Mouse (Mus musculus) embryonic facial prominence, embryonic 15.5 days (tissue): Measurements from ENCODE around the gene Casz1. TPM values are rescaled to one million over a fixed set of nuclear protein-coding genes. Genes with fewer than 3 reads are reported as not detected.

Experiments
- ATAC-seq: fragments of 200-750 bp; cut with Nextera tagmentation; 2 replicates; pipeline ENCODE4 v1.8.0; 2017; ENCODE audit warnings: low read depth, moderate TSS enrichment; ENCODE audit not compliant: insufficient number of reproducible peaks, low FRiP score, low TSS enrichment
- H3K27ac ChIP-seq: fragments of 300-500 bp; sonication (generic); replicated peaks from 2 replicates; pipeline ENCODE4 v1.5.1; 2015; ENCODE audit warnings: mild to moderate bottlenecking, inconsistent platforms
- H3K27me3 ChIP-seq: fragments of 300-500 bp; sonication (generic); 2 replicates; pipeline ENCODE4 v1.6.1; 2015; ENCODE audit warnings: inconsistent platforms
- H3K36me3 ChIP-seq: fragments of 300-500 bp; sonication (generic); 2 replicates; pipeline ENCODE4 v1.6.1; 2015; ENCODE audit warnings: mild to moderate bottlenecking, inconsistent platforms
- H3K4me1 ChIP-seq: fragments of 300-500 bp; sonication (generic); 2 replicates; pipeline ENCODE4 v1.6.1; 2015; ENCODE audit warnings: inconsistent platforms
- H3K4me2 ChIP-seq: fragments of 300-500 bp; sonication (generic); replicated peaks from 2 replicates; pipeline ENCODE4 v1.6.1; 2015; ENCODE audit warnings: mild to moderate bottlenecking, inconsistent platforms
- H3K4me3 ChIP-seq: fragments of 300-500 bp; sonication (generic); replicated peaks from 2 replicates; pipeline ENCODE4 v1.5.1; 2015; ENCODE audit warnings: mild to moderate bottlenecking, inconsistent platforms
- H3K9ac ChIP-seq: fragments of 300-500 bp; sonication (generic); 2 replicates; pipeline ENCODE4 v1.6.1; 2015; ENCODE audit warnings: inconsistent platforms
- H3K9me3 ChIP-seq: fragments of 300-500 bp; sonication (generic); replicated peaks from 2 replicates; pipeline ENCODE4 v1.6.1; 2016; ENCODE audit warnings: inconsistent platforms
- WGBS: fragments of 180-500 bp; shearing (Covaris S2); methylation state at CpG from one replicate; pipeline ENCODE4 v1.1.7; 2015; 5-methylcytosine and 5-hydroxymethylcytosine counted together
- polyA plus RNA-seq: library from polyadenylated mRNA; unstranded; fragments of >200 nt; fragmentation: Nextera tagmentation; extraction: Ambion mirVana; gene quantifications from 2 replicates; pipeline ENCODE4 v1.2.1, GENCODE M21; 2015

Casz1 gene
- polyA plus RNA-seq, 1 experiment from 2014 or later = 11.2 TPM

DNA sequence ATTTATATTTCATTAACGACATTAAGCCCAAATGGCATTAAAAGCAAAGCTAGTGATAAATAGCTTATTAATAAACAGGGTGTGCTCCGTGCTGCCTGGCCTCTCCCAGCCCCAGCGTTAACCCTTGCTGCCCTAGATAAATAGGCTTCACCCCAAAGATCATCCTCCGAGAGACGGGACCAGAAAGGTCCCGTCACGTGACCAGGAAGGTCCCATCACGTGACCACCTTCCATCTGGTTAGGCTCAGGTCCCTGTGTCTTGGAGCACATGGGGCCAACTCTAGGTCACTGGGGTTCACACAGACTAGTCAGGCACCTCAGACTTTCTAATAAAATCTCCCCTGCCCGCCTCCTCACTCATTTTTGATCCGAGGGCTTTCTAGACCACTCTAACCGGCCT lies 42.5 kb downstream of the Casz1 start:
- no peak overlapping the region for H3K9ac ChIP-seq
- no peak overlapping the region for H3K27ac ChIP-seq
- H3K9me3 ChIP-seq = no peaks in the 10 kb centered on the region
- H3K4me1 ChIP-seq = peaks cover 25% of the 10 kb centered on the region
- H3K36me3 ChIP-seq = no peaks in the 10 kb centered on the region
- no peak overlapping the region for H3K4me2 ChIP-seq
- H3K4me3 ChIP-seq = no peak overlapping the region
- H3K27me3 ChIP-seq = peaks cover 26% of the 10 kb centered on the region
- 68% methylated on average over 11 of the region's 11 CpGs for WGBS
- no peak for ATAC-seq

DNA sequence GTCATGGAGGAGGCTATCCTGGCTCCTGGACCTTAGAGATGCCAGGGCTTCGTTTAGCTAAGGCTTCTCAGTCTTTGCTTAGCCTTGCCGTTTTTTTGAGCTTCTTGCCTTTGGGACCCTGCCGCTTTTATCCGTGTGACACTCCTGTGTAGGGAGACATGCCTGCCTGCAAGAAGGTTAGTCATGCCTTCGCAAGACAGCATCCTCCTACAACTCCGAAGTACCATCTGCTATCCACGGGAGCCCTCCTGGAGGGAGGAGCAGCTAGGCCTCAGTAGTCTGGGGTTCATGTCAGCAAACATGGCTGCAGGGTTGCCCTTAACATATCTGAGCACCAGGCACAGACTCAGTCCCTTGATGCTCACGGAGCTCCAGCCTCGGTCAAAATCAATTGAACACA lies 43.4 kb downstream of the Casz1 start:
- Histone ChIP-seq H3K4me3 (no peak overlapping the region), H3K9me3 (no peaks in the 10 kb centered on the region), H3K9ac (no peak overlapping the region), H3K27ac (no peak overlapping the region), H3K27me3 (peaks cover 27% of the 10 kb centered on the region), H3K36me3 (no peaks in the 10 kb centered on the region), H3K4me1 (peaks cover 27% of the 10 kb centered on the region), H3K4me2 (no peak overlapping the region)
- no peak for ATAC-seq
- WGBS = 84% methylated on average over 9 of the region's 9 CpGs

DNA sequence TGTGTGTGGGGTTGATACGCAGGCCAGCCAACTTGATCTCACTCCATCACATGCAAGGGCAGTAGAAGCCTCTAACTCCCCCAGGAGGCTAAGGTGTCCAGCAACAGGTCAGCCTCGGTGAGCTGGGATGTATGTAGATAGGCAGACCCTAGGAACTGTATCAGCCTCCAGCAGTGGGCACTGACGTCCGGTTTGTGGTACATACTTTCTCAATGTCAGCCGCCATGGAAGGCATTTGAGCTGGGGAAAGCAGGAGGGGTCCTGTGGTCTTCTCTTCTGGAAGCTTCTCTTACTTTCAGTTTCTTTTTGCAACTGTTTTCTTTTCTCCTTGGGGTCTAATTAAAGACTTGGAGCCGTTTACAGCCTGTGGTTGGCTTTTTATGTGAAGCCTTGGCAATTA lies 45.2 kb downstream of the Casz1 start:
- H3K36me3 ChIP-seq = no peaks in the 10 kb centered on the region
- no peaks in the 10 kb centered on the region for H3K9me3 ChIP-seq
- H3K4me3 ChIP-seq = no peak overlapping the region
- ATAC-seq = no peak
- H3K27me3 ChIP-seq = peaks cover 20% of the 10 kb centered on the region
- H3K9ac ChIP-seq = no peak overlapping the region
- H3K4me1 ChIP-seq = peaks cover 30% of the 10 kb centered on the region
- H3K4me2 ChIP-seq = no peak overlapping the region
- no peak overlapping the region for H3K27ac ChIP-seq
- WGBS = 64% methylated on average over 6 of the region's 6 CpGs

DNA sequence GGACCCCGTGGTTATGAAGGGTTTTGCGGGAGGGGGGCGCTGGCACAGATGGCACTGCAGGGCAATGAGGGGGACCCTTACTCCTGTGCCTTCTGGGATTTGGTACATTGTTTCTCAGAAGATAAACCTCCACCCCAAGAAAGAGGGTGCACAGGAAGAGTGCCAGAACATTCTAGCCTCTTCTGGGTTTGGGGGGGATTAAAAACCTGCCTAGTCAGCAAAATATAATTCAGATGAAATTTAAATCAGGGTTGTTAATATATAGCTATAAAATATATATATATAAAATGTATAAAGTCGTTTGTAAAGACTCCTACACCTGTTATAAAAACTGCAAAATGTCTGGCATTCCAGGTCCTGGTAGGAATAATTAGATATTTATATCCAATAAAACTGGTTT lies 48.8 kb downstream of the Casz1 start:
- Histone ChIP-seq H3K4me1 (peaks cover 30% of the 10 kb centered on the region), H3K27me3 (peaks cover 36% of the 10 kb centered on the region), H3K4me3 (no peak overlapping the region), H3K9ac (no peak overlapping the region), H3K36me3 (no peaks in the 10 kb centered on the region), H3K4me2 (no peak overlapping the region), H3K27ac (no peak overlapping the region), H3K9me3 (no peaks in the 10 kb centered on the region)
- 59% methylated on average over 4 of the region's 4 CpGs for WGBS
- ATAC-seq = no peak

DNA sequence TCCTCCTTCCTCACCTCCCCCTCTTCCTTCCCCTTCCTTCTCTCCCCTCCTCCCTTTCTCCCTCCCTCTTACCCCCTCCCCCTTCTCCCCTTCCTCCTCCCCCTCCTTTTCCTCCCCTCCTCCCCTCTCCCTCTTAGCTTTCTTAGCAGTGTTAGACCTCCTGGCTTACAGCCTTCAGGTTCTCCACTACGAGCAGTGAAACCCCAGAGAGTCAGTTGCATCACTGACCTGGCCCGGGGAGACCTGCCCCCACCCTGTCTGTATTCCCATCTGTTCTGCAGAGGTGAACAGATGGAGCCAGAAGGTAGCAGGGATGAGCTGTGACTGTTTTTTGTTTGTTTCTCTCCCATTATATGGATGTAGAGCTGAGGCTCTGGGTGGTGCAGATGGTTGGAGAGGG lies 49.9 kb downstream of the Casz1 start:
- Histone ChIP-seq H3K27ac (no peak overlapping the region), H3K9ac (no peak overlapping the region), H3K4me1 (peaks cover 33% of the 10 kb centered on the region), H3K4me3 (no peak overlapping the region), H3K4me2 (no peak overlapping the region), H3K9me3 (no peaks in the 10 kb centered on the region), H3K27me3 (peaks cover 45% of the 10 kb centered on the region), H3K36me3 (no peaks in the 10 kb centered on the region)
- no peak for ATAC-seq
- 27% methylated on average over 2 of the region's 2 CpGs for WGBS

DNA sequence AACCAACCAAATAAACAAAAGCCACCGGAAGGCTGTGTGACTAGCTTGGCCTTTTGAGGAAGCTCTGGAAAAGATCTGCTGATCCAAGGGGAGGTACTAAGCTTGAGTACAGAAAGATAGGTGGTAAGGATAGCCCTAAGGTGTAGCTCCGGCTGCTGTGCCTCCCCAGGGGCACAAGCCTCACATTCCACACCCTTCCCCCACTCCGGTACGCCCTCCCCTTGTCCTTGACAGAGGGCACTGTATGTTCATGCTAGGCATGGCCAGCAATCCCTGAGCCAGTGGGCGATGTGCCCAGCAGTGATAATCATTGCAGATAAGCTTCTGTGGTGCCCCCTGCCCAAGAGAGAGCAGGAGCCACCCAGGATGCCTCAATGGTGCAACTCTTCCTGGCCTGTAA lies 51.3 kb downstream of the Casz1 start:
- Histone ChIP-seq H3K27ac (no peak overlapping the region), H3K9me3 (no peaks in the 10 kb centered on the region), H3K9ac (no peak overlapping the region), H3K4me2 (no peak overlapping the region), H3K4me1 (peaks cover 38% of the 10 kb centered on the region), H3K36me3 (no peaks in the 10 kb centered on the region), H3K4me3 (no peak overlapping the region), H3K27me3 (peaks cover 59% of the 10 kb centered on the region)
- ATAC-seq = no peak
- 67% methylated on average over 5 of the region's 5 CpGs for WGBS

DNA sequence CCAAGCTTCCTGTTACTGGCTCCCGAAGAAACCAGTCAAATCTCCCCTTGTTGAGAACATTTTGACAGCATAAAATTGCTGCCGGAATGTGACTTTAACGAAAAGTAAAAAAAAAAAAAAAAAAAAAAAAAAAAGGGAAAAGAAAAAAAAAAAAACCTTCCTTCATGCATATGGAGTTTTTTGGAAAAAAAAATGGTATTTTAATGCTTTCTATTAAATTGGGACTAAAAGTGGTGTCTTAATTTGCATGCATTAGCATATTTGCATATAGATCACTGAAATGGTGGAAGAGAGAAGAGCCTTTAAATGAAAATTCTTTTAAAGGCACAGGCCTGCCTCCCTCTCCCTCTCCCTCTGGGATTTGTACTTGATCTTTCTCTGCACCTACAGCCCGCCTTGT lies 52.0 kb downstream of the Casz1 start:
- Histone ChIP-seq H3K4me2 (no peak overlapping the region), H3K36me3 (no peaks in the 10 kb centered on the region), H3K9me3 (no peaks in the 10 kb centered on the region), H3K27ac (no peak overlapping the region), H3K27me3 (peaks cover 65% of the 10 kb centered on the region), H3K4me3 (no peak overlapping the region), H3K4me1 (peaks cover 40% of the 10 kb centered on the region), H3K9ac (no peak overlapping the region)
- ATAC-seq = no peak
- WGBS = 62% methylated on average over 4 of the region's 4 CpGs

DNA sequence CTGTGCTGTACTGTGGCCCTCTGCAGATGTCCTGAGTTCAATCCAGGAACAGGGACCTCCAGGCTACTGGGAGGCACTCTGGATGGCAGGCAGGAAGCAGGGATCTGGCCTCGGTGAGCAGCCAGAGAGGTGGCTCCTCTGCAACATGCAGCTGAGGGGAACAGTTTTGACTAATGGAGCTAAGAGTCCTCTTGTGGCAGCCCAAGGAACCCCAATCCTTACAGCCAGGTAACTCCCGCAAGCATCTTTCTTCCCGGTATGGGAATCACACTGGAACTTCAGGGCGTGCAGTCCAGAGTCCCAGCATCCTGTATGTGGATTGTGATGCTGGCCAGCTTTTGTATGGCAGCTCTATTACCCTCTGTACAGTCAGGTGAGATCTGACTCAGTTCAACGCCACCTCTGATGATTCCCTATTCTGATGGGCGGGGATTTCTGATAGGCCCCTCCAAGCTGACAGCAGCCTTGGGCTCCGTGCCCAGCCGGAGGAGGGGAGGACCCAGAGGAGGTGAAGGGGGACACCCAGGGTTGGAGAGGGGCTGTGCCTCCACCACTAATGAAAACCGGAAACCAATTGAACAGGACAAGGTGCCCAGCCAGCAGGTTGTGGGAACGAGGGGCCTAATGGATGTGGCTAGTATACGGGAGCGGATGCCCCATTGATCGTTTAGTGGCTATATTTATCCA lies 53.3 kb downstream of the Casz1 start:
- Histone ChIP-seq H3K9me3 (no peaks in the 10 kb centered on the region), H3K27ac (no peak overlapping the region), H3K36me3 (no peaks in the 10 kb centered on the region), H3K27me3 (peaks cover 75% of the 10 kb centered on the region), H3K4me3 (no peak overlapping the region), H3K9ac (no peak overlapping the region), H3K4me2 (no peak overlapping the region), H3K4me1 (peaks cover 29% of the 10 kb centered on the region)
- 0 out of 2 replicates have a peak, but pooled peaks have one; percentile 8 for ATAC-seq
- 66% methylated on average over 13 of the region's 13 CpGs for WGBS

DNA sequence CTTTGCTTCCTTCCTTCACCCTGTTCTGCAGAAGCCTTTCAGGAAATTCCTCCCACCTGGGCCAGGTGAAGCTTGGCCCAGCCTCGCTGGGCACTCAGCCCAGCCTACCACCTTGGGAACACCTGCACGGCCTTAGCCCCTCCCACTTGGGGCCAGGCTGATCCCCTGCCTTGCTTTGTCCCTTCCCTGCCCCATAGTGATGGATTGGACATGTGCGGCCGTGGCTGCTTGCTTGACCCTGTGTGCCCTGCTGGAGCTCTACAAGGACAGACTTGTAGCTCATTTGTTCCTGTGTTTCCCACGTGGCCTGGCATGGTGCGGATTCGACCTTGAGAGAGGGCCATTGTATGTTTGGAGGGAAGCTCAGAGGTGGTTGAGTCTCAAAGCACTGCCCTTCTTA lies 54.0 kb downstream of the Casz1 start:
- no peaks in the 10 kb centered on the region for H3K9me3 ChIP-seq
- 72% methylated on average over 7 of the region's 7 CpGs for WGBS
- H3K36me3 ChIP-seq = no peaks in the 10 kb centered on the region
- H3K4me1 ChIP-seq = peaks cover 25% of the 10 kb centered on the region
- peaks cover 78% of the 10 kb centered on the region for H3K27me3 ChIP-seq
- H3K27ac ChIP-seq = no peak overlapping the region
- no peak for ATAC-seq
- no peak overlapping the region for H3K4me2 ChIP-seq
- H3K9ac ChIP-seq = no peak overlapping the region
- no peak overlapping the region for H3K4me3 ChIP-seq

DNA sequence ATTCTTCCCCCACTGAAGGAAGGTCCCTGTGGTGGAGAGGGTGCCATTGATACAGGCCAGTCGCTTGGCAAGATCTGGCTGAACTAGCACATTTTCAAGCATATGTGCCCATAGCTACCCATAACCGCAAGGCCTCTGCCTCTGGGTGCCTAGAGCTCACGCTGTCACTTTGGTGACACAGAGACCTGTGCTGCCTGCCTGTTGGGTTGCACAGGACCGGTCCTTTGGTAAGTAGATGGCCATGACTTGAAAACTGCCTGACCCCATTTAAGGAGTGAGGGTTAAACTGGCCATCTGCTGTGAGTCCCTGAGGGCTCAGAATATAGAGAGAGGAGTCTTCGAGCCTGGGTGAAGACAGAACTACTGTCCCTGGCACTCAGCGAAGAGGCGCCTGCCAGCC lies 55.2 kb downstream of the Casz1 start:
- H3K27ac ChIP-seq = no peak overlapping the region
- H3K9ac ChIP-seq = no peak overlapping the region
- H3K36me3 ChIP-seq = no peaks in the 10 kb centered on the region
- H3K27me3 ChIP-seq = peaks cover 82% of the 10 kb centered on the region
- WGBS = 49% methylated on average over 7 of the region's 7 CpGs
- peaks cover 25% of the 10 kb centered on the region for H3K4me1 ChIP-seq
- peak overlapping the region; percentile 28 for H3K4me2 ChIP-seq
- no peak for ATAC-seq
- H3K9me3 ChIP-seq = no peaks in the 10 kb centered on the region
- peak overlapping the region; percentile 23 for H3K4me3 ChIP-seq

DNA sequence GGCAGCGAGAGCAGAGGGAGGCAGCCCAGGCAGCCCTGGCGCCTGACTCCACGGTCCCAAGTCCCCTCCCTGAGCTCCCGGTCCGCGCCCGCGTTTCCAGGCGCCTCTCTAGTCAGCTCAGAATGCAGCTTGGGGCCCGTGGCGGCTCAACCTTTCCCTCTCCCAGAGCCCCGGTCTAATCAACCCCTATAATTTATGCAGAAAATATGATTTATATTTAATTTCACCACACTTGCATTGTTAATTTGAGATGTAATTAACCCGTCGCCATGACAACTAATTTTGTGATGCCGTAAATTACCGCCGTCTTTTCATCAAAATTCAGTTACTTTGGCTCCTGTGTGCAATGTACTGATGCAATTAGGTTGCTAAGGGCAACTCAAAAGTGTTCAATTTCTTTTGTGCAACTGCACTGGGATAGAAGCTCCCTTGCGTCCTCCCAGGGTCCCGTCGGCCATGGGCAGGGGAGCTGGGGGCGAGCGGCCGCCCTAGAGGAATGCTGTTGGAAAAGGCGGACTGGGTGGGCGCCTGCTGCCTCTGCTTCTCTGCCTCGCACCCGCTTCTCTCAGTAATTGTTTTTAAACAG lies 55.8 kb downstream of the Casz1 start:
- peak overlapping the region; percentile 28 for H3K4me2 ChIP-seq
- no peak overlapping the region for H3K27ac ChIP-seq
- peak overlapping the region; percentile 23 for H3K4me3 ChIP-seq
- no peaks in the 10 kb centered on the region for H3K9me3 ChIP-seq
- 5% methylated on average over 27 of the region's 27 CpGs for WGBS
- H3K9ac ChIP-seq = no peak overlapping the region
- peaks cover 25% of the 10 kb centered on the region for H3K4me1 ChIP-seq
- ATAC-seq = 0 out of 2 replicates have a peak, but pooled peaks have one; percentile 49
- H3K36me3 ChIP-seq = no peaks in the 10 kb centered on the region
- H3K27me3 ChIP-seq = peaks cover 80% of the 10 kb centered on the region

DNA sequence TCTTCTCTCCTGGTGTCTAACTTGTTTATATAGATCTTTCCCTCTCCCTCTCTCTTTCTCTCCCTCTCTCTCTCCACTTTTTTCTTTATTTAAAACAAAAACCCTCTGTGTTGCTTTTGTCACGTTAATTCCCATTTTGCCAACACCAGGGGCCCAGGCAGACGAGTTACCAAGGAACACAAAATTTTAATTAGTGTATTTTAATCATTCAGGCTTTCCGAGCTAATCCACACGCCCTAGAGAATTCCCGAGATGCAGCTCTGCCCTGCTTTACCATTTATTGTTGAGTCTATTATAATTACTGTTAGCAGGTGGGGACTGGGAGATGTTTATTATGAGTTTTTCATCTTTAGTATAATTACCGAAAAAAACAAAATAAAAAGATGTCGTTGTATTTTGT lies 56.4 kb downstream of the Casz1 start:
- no peak for ATAC-seq
- Histone ChIP-seq H3K27me3 (peaks cover 81% of the 10 kb centered on the region), H3K9ac (no peak overlapping the region)

More for the DNA sequence above, 56.4 kb downstream of the Casz1 start:
- Histone ChIP-seq H3K36me3 (no peaks in the 10 kb centered on the region), H3K9me3 (no peaks in the 10 kb centered on the region), H3K27ac (no peak overlapping the region), H3K4me1 (peaks cover 25% of the 10 kb centered on the region), H3K4me3 (no peak overlapping the region; the same call in 1 of the 2 replicates), H3K4me2 (peak overlapping the region; percentile 28; the same call in 1 of the 2 replicates)
- 37% methylated on average over 7 of the region's 7 CpGs for WGBS
